In the genomic region with DNA sequence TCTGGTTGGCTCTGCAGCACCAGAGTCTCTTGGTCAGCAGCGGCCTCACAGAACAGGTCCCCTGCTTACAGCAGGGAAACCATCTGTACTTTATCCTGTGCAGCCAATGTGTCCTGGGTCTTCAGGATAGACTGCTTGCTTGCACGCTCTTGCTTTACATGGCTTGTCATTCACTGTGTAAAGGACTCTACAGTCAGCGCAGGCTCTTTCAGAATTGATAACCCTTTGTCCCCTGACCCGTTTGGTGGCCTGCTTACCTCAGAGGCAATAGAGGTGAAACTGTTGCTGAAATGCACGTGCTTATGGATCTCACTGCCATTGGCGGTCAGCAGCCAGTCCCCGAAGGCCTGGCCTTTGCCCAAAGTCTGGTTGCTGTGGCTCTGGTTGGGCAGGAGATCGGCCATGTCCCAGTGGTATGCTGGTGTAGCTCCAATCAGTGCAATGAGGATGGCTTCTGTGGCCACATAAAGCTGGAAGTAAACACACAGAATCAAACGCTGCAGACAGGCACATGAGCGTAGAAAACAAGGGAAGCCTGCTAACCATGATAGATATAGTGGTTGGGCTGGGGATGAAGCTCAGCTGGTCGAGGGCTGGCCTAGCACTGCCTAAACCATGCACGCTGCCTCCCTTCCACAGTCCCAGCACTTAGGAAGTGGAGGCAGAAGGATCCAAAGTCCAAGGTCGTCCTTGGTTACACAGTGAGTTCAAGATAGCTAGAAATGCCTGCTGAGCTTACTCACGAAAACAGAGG, we compare ENCODE assay signal across 19 mouse cellular contexts. TPM values are rescaled to one million over a fixed set of nuclear protein-coding genes. Genes with fewer than 3 reads are reported as not detected.
DNase-seq lines count a peak whose midpoint lies in the region; ATAC-seq lines count a peak whose summit lies in the region.
"Had no signal": no experiment of that assay in that cellular context is flagged by ENCODE, and none has a peak within 500 bp of the region (broad histone marks: within the 10 kb centered on the region; RNA-seq: fewer than 3 reads in every experiment).

No protein-coding gene starts in this region.

- no peaks in the 10 kb centered on the region for H3K9me3 ChIP-seq in lung, embryonic 16.5 days (ENCODE audit: control insufficient read depth, low read length)
- no peaks in the 10 kb centered on the region for H3K9me3 ChIP-seq in stomach, embryonic 15.5 days
- H3K9me3 ChIP-seq: embryonic facial prominence, embryonic 12.5 days; G1E; heart, embryonic 13.5 days; hindbrain, embryonic 12.5 days; kidney, embryonic 15.5 days; limb, embryonic 13.5 days; megakaryocyte, embryonic 14.5 days had no signal

- no peak overlapping the region for H3K4me3 ChIP-seq in lung, embryonic 16.5 days (ENCODE audit: low read length)
- no peak overlapping the region for H3K4me3 ChIP-seq in stomach, embryonic 15.5 days (replicated peaks)
- H3K4me3 ChIP-seq: embryonic facial prominence, embryonic 12.5 days; gastrocnemius, adult 2 months; heart, embryonic 13.5 days; hindbrain, embryonic 12.5 days; kidney, embryonic 15.5 days; limb, embryonic 13.5 days; megakaryocyte, embryonic 14.5 days had no signal

- no peaks in the 10 kb centered on the region for H3K36me3 ChIP-seq in lung, embryonic 16.5 days (ENCODE audit: control insufficient read depth, insufficient read depth, low read length)
- H3K36me3 ChIP-seq in stomach, embryonic 15.5 days = peaks cover 6% of the 10 kb centered on the region; the same call in 1 of the 2 replicates
- H3K36me3 ChIP-seq: G1E; kidney, embryonic 15.5 days had no signal

- H3K9ac ChIP-seq in lung, embryonic 16.5 days (ENCODE audit: low read length) = no peak overlapping the region
- H3K9ac ChIP-seq in stomach, embryonic 15.5 days = no peak overlapping the region
- H3K9ac ChIP-seq: embryonic facial prominence, embryonic 12.5 days; heart, embryonic 13.5 days; hindbrain, embryonic 12.5 days; kidney, embryonic 15.5 days; limb, embryonic 13.5 days had no signal

- H3K27me3 ChIP-seq in lung, embryonic 16.5 days (ENCODE audit: control insufficient read depth, insufficient read depth, low read depth, low read length) = no peaks in the 10 kb centered on the region
- no peaks in the 10 kb centered on the region for H3K27me3 ChIP-seq in stomach, embryonic 15.5 days (replicated peaks)
- H3K27me3 ChIP-seq: embryonic facial prominence, embryonic 12.5 days; heart, embryonic 13.5 days; hindbrain, embryonic 12.5 days; kidney, embryonic 15.5 days; limb, embryonic 13.5 days had no signal

- 60% methylated on average over 14 of the region's 14 CpGs for WGBS in lung, embryonic 16.5 days
- 66% methylated on average over 14 of the region's 14 CpGs for WGBS in stomach, embryonic 15.5 days

- H3K4me2 ChIP-seq in lung, embryonic 16.5 days (ENCODE audit: low read depth, low read length) = no peak overlapping the region
- H3K4me2 ChIP-seq in stomach, embryonic 15.5 days = no peak overlapping the region
- H3K4me2 ChIP-seq: embryonic facial prominence, embryonic 12.5 days; heart, embryonic 13.5 days; hindbrain, embryonic 12.5 days; kidney, embryonic 15.5 days; limb, embryonic 13.5 days had no signal

- peak; percentile 34 for DNase-seq in cerebellum, adult 11-12 months
- no peak for DNase-seq in cerebellum, adult 11 months
- no peak for DNase-seq in lung, adult 18-20 months
- DNase-seq in cerebellum, postnatal 25 days = peak; percentile 39 to 67
- DNase-seq in layer of hippocampus, adult 9-11 months = no peak
- no peak for DNase-seq in heart, adult 9 months (ENCODE audit: low spot score in 2 of 2)
- DNase-seq: B cell, adult 2 months; gastrocnemius, adult 2 months; right cerebral cortex, postnatal 14 days; thymus, postnatal 4 days had no signal

- peak; percentile 52; the same call in 1 of the 2 replicates for ATAC-seq in lung, embryonic 16.5 days (ENCODE audit: low read depth)
- peak; percentile 72; the same call in 1 of the 2 replicates for ATAC-seq in stomach, embryonic 15.5 days (ENCODE audit: insufficient read depth, low FRiP score, low read depth)

- 0 out of 2 replicates have a peak, but pooled peaks cover 4% of the 10 kb centered on the region for H3K4me1 ChIP-seq in lung, embryonic 16.5 days (replicated peaks; ENCODE audit: control insufficient read depth, insufficient read depth, low read length)
- H3K4me1 ChIP-seq in stomach, embryonic 15.5 days = peaks cover 2% of the 10 kb centered on the region; the same call in 1 of the 2 replicates
- H3K4me1 ChIP-seq: kidney, embryonic 15.5 days; limb, embryonic 13.5 days had no signal

- no peak overlapping the region for H3K27ac ChIP-seq in lung, embryonic 16.5 days (ENCODE audit: low read length)
- no peak overlapping the region for H3K27ac ChIP-seq in stomach, embryonic 15.5 days
- H3K27ac ChIP-seq: embryonic facial prominence, embryonic 12.5 days; gastrocnemius, adult 2 months; heart, embryonic 13.5 days; hindbrain, embryonic 12.5 days; kidney, embryonic 15.5 days; limb, embryonic 13.5 days had no signal

RNA-seq across cellular contexts. Expression of a gene that starts 9.0 kb away (rescaled TPM):
- polyA plus RNA-seq in lung, embryonic 16.5 days (2015; fragmentation: Nextera tagmentation; extraction: Ambion mirVana) = 3.7 and 4.0 TPM in 2 replicates
- polyA plus RNA-seq in stomach, embryonic 15.5 days (2015; fragmentation: Nextera tagmentation; extraction: Ambion mirVana) = 6.2 and 7.0 TPM in 2 replicates
- polyA plus RNA-seq: G1E had no signal

Comparison
In these comparisons a context has a peak if more than half of its experiments do, and no peak if none do; other contexts are left out.
1. DNase-seq: peak in cerebellum, adult 11-12 months (single experiment) and cerebellum, postnatal 25 days (2 of 2); none in cerebellum, adult 11 months (single experiment), lung, adult 18-20 months (0 of 2), layer of hippocampus, adult 9-11 months (single experiment) and heart, adult 9 months (0 of 2).